Mouse (Mus musculus): ENCODE results near the gene Shisa5. TPM values are rescaled to one million over a fixed set of nuclear protein-coding genes. Genes with fewer than 3 reads are reported as not detected.
A peak's percentile ranks its signal among the peaks of the same experiment; 100 is the strongest.

Gene Shisa5
- polyA plus RNA-seq, 3 experiments from 2014 or later = 1,866 to 3,808 (median 3,640) TPM

DNA sequence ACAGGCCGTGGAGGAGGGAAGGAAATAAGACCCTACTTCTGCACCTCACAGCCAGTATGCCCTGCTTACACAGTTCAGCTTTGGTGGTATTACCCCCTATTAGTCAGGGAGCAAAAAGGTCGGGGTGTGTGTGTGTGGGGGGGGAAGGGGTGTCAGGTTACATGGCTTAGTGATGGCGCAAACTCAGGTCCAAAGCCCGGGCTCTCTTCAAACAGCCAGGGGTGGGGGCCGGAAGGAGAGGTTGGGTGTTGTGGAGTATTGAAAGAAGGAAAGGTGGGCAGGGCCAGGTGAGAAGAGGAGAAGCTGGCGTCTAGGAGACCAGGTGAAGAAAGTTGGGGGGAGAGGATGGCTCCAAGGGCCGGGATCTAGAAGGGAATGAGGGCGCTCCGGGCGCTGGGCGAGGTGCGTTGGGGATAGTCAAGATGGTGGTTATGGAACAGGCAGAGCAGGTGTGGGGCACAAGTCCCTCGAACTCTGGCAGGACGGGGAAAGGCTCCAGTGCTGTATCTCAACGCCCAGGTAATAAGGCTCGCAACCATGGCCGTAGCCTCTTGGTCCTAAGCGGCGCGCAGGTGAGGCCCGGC lies 56.3 kb downstream of the Shisa5 start:
- ATAC-seq = peak; percentile 32

DNA sequence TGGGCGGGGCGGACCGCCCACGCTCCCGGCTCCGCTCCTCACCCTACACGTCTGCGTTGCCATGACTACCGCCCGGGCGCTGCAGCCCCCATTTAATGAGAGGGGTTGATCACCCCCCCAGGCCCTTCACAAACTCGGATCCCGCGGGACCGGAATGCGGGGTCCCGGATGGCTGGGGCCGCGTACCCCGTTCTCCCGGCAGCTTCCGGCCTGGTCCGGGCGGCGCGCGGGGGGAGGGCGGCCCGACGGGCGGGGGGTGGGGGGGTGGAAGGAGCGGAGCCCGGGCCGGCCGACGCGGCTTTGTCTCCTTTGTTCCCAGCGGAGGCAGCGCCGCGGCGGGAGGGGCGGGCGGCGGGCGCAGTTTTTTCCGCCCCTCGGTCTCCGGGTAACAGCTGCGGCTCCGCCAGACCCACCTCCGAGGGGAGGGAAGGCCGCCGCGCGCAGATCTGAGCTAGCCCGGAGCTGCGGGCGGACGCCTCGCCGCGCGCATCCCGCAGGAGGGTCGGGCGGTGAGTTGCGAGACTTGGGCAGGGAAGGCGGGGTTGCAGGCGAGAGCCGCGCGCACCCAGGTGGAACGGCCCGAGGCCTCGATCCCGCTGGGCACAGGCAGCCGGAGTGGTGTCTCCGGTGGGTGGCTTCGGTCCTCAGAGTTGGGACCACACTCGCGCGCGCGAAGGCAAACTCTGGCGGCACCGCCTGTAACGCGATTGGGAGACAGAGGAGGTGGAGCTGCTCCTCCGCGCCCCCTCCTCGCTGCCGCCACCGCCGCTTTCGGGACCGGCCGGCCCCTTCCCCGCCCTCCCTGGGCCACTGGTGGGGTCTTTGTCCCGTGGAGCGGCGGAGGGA lies 57.0 kb downstream of the Shisa5 start, which contains the start of gene Plxnb1:
Gene Plxnb1 (plus strand): TSS at position 253 of the 846 bp plus-strand sequence.
- ATAC-seq = peak; percentile 63

DNA sequence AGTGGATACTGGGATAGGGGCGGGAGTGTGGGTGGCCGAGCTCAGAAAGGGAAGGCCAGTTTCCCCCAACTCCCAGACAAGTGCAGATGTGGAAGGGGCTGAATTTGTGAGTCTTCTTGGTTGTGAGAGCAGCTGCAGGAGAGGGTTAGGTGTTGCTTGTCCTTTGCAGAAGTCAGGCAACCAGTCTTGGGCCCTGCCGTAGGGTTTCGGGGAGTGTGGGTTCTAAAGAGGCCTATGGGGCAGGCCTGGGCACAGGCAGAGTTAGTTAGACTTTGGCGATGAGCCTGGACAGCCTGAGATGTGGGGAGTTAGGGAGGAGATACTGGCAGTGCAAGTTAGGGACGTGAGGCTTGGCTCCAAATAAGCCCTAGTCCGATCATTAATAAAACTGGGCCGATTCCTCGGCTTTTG lies 57.9 kb downstream of the Shisa5 start:
- ATAC-seq = no peak

DNA sequence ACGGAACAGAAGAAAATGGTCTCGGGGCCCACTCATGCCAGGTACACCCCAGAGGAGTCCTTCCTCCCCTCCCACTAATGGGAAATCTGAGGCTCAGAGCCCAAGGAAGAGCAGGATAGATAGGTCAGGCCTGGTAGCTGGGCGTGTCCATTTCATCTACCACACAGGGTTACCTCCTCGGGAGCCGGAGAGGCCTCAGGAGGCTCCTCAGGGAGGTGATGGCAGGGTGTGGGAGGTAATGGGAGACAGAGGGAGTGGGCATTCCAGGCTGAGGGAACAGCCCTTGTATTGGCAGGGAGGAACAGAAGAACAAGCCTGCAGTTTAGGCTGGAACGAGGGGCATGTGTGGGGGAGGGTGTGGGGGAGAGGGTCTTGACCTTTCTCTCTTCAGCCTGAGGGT lies 58.5 kb downstream of the Shisa5 start:
- ATAC-seq = no peak

DNA sequence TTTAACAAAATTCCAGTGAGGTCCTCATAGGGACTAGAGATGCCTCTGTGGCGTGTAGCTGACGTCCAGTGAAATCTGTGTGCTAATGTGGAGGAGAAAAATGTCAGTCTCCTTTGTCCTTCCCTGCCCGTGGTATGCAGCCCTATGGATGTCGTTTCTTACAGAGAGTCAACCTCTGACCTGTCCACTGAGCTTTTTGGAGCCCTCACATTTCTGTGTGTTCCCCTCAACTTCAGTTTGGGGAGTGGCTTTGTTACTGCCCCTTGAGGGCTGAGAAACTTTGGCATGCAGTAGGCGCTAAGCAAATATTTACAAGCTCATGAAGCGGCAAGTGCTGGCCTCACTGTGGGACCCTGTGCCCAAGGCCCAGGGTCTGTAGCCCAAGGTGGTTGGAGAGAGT lies 58.9 kb downstream of the Shisa5 start:
- ATAC-seq = no peak

DNA sequence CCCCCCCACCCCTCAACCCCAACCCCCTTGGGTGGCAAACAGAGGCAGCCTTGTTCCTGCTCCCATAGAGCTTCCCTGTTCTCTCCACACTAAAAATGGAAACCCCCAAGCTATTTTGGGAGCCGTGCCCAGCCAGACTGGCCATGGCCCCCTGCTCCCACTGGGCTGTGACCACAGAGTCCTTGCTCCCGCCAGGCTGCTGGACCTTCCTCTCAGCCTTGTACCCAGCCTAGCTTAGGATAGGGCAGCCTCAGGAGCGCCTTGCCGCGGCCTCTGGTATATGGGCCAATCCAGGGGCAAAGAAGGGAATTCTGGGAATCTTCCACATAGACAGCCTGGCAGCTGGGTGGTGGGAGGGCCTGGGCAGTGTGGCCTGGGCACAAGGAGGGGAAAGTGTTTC lies 59.5 kb downstream of the Shisa5 start:
- ATAC-seq = no peak

DNA sequence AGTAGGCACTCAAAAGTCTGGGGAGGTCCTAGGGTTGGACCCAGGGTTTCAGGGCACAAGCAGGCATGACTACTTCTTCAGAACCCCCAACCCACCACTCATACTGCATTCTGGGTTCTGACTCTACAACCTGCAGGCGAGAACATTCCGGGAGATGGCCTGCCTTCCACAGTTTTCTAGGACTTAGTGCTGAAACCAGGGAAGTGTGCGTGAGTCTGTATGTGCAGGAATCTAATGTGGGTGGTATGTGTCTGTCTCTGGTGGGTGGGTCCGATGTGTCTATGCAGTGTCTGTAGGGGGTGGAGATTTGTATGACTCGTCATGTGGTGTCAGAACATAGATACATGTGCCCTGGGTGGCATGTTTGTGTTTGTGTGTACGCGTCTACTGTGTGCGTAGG lies 60.0 kb downstream of the Shisa5 start:
- no peak for ATAC-seq

DNA sequence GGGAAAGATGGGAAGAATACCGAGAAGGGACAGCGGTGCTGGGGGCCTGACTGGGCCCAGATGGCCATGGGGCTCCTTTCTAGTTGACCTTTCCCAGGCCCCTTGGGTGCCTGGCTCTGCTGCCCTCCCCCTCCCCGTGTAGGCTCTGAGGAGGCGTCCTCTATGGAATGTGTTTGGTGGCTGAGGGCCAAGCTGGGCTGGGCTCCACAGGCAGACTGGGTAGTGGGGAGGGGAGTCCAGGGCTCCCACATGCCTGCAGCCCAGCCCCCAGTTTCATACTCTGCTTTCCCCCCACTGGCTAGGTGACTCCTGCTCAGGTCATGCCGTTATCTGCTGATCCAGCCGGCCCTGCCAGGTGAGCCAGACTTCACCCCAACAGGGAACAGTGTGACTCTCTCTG lies 60.6 kb downstream of the Shisa5 start:
- no peak for ATAC-seq

DNA sequence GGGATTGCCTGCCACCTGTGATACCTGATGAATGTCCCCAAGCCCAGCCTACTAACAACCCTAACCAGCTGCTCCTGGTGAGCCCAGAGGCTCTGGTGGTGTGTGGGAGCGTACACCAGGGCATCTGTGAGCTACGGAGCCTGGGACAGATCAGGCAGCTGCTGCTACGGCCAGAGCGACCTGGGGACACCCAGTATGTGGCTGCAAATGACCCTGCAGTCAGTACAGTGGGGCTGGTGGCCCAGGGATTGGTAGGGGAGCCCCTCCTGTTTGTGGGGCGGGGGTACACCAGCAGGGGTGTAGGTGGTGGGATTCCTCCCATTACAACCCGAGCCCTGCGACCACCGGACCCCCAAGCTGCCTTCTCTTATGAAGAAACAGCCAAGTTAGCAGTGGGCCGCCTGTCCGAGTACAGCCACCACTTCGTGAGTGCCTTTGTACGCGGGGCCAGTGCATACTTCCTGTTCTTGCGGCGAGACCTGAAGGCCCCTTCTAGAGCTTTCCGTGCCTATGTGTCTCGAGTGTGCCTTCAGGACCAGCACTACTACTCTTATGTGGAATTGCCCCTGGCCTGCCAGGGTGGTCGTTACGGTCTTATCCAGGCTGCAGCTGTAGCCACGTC lies 62.1 kb downstream of the Shisa5 start:
- no peak for ATAC-seq

DNA sequence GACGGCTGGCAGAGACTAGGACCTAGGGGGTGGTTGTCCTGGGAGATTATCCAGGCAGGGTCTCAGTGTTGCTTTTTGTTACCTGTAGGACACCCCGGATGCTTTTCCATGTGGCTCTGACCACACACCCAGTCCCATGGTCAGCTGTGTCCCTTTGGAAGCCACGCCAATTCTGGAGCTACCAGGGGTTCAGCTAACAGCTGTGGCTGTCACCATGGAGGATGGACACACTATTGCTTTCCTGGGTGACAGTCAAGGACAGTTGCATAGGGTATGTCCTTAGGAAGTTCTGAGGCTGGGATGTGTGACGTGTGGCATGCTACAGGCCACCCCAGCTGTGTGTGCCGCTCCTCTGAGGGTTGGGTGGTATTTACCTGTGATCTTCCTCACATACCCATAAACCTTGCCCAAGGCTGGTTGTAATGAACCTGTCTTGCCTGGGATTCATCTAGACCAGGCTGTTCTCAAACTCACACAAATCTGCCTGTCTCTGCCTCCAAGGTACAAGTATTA lies 63.6 kb downstream of the Shisa5 start:
- ATAC-seq = no peak

DNA sequence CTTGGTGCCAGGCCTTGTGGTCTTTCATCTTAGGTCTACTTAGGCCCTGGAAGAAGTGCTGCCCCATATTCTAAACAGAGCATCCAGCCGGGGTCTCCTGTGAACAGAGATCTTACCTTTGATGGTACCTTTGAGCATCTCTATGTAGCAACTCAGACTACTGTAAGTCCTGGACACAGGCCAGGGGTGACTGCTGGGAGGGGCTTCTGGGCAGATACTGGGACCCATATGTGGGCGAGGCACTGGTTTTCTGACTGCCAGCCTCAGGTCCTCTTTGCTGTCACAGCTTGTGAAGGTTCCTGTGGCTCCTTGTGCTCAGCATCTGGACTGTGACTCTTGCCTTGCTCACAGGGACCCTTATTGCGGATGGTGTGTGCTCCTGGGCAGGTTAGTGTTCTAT lies 64.2 kb downstream of the Shisa5 start:
- no peak for ATAC-seq

DNA sequence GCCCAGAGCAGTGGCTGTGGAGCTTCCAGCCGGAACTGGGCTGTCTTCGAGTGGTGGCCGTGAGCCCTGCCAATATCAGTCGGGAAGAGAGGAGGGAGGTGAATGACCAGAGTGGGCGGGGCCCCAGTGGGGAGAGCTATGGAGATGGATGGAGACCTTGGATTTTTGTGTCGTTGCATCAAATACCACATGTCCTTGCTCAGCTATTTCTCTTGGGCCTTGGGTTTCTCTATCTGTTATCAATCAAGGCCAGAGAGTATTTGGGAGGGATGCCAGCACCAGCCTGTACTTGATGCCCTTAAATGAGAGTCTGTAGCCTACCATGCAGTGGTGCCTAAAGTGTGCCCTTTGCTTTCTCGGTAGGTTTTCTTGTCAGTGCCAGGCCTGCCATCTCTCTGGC lies 64.9 kb downstream of the Shisa5 start:
- no peak for ATAC-seq

DNA sequence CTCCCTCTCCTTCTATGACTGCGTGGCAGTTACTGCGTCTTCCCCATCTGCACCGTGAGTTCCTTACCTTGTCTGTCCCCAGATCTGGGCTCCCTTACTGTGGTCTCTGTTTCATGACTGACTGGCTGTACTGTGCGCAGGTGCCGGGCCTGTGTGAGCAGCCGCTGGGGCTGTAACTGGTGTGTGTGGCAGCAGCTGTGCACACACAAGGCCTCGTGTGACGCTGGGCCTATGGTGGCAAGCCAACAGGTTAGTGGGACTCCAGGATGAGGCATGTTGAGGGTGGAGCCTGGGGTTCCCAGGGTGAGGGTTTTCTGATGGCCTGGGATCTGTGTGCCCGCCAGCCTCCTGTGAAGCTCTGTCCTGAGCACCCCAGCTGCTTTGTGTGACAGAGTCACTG lies 65.7 kb downstream of the Shisa5 start:
- no peak for ATAC-seq

DNA sequence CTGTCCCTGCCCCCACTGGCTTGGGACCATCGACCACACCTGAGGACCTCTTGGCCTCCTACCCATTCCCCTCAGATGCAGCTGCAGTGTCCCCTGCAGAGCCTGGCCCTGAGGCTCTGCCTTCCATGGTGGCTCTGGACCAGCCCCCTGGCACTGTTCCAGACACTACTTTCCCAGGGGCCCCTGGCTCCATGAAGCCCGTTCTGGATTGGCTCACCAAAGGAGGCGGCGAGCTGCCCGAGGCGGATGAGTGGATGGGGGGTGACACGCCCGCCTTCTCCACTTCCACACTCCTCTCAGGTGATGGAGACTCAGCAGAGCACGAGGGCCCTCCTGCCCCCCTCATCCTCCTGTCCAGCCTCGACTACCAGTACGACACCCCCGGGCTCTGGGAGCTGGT lies 66.6 kb downstream of the Shisa5 start:
- no peak for ATAC-seq

DNA sequence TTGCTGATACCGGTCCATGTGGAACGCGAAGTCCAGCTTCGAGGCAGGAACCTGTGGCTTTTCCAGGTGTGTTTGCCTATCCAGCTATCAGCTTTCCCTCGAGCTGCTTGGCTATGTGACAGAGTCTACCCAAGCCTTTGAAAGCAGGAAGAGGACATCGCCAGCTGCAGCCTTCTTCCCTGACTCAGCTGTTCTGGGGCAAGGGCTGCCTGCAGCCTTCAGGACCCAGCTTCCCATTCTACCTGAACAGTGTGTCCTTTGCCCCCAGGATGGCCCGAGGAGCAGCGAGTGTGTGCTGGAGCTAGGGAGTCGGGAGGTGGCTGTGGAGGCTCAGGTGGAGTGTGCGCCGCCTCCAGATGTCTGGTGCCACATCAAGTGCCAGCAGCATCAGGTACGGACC lies 67.3 kb downstream of the Shisa5 start:
- ATAC-seq = no peak

DNA sequence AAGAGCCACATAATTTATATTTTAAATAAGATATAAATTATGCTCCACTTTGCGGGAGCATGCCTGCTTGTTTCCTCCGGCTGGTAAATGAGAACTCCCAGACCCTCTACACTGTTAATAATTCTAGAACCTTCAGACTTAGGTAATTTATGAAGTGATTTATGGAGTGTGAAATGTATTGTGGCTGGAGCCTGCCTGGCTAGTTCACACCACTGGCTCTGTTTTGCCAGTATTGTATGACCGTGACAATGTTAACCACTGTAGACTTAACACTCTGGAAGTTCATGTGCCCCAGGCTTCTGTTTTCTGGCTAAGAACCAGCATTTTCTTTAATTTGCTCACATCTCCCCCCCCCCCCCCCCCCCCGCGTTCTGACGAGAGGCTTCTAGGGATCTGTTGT lies 69.0 kb downstream of the Shisa5 start:
- no peak for ATAC-seq

Other genes starting within 250 kb of the Shisa5 start
- gene Nckipsd, start 230.2 kb upstream of the Shisa5 start, polyA plus RNA-seq (2017; shearing (Covaris generic)) = 1 to 10 TPM; 6.0 to 7.1 (median 6.8) TPM
- gene Celsr3, start 212.2 kb upstream of the Shisa5 start, polyA plus RNA-seq (2017; shearing (Covaris generic)) = not detected
- gene Slc26a6, start 185.3 kb upstream of the Shisa5 start, polyA plus RNA-seq (2017; shearing (Covaris generic)) = 10 to 100 TPM in 1 of 3 experiments, 1 to 10 TPM in 2; 7.3 to 12.6 (median 8.2) TPM
- not detected for gene Tmem89, start 123.9 kb upstream of the Shisa5 start, polyA plus RNA-seq (2017; shearing (Covaris generic))
- 100 to 1,000 TPM; 187 to 203 (median 188) TPM for gene Uqcrc1, start 101.9 kb upstream of the Shisa5 start, polyA plus RNA-seq (2017; shearing (Covaris generic))
- under 1 TPM in 2 of 3 experiments, not detected in 1; 0.05 to 0.39 TPM for gene Col7a1, start 85.0 kb upstream of the Shisa5 start, polyA plus RNA-seq (2017; shearing (Covaris generic))
- not detected for gene Ucn2, start 52.6 kb upstream of the Shisa5 start, polyA plus RNA-seq (2017; shearing (Covaris generic))
- gene Pfkfb4, start 46.8 kb upstream of the Shisa5 start, polyA plus RNA-seq (2017; shearing (Covaris generic)) = 1 to 10 TPM; 2.7 to 4.4 (median 4.2) TPM
- gene Trex1, start 21.2 kb downstream of the Shisa5 start, polyA plus RNA-seq (2017; shearing (Covaris generic)) = 10 to 100 TPM; 42.7 to 50.3 (median 49.9) TPM
- 10 to 100 TPM; 19.2 to 28.2 (median 24.9) TPM for gene Atrip, start 35.6 kb downstream of the Shisa5 start, polyA plus RNA-seq (2017; shearing (Covaris generic))
- 10 to 100 TPM; 12.1 to 15.5 (median 12.3) TPM for gene Ccdc51, start 43.9 kb downstream of the Shisa5 start, polyA plus RNA-seq (2017; shearing (Covaris generic))
- gene Tma7, start 44.0 kb downstream of the Shisa5 start, polyA plus RNA-seq (2017; shearing (Covaris generic)) = 100 to 1,000 TPM; 763 to 998 (median 907) TPM
- gene Plxnb1, start 56.8 kb downstream of the Shisa5 start, polyA plus RNA-seq (2017; shearing (Covaris generic)) = 1 to 10 TPM; 1.1 to 1.5 (median 1.1) TPM
- not detected for gene Fbxw21, start 123.5 kb downstream of the Shisa5 start, polyA plus RNA-seq (2017; shearing (Covaris generic))
- gene Fbxw13, start 157.4 kb downstream of the Shisa5 start, polyA plus RNA-seq (2017; shearing (Covaris generic)) = not detected
- not detected for gene Fbxw20, start 196.2 kb downstream of the Shisa5 start, polyA plus RNA-seq (2017; shearing (Covaris generic))
- not detected for gene Fbxw14, start 249.1 kb downstream of the Shisa5 start, polyA plus RNA-seq (2017; shearing (Covaris generic))